Mouse (Mus musculus): ENCODE results near the gene Ebf3. TPM values are rescaled to one million over a fixed set of nuclear protein-coding genes. Genes with fewer than 3 reads are reported as not detected.

The Ebf3 gene
- polyA plus RNA-seq, 2 experiments: 0.07 TPM; not detected in 1

DNA sequence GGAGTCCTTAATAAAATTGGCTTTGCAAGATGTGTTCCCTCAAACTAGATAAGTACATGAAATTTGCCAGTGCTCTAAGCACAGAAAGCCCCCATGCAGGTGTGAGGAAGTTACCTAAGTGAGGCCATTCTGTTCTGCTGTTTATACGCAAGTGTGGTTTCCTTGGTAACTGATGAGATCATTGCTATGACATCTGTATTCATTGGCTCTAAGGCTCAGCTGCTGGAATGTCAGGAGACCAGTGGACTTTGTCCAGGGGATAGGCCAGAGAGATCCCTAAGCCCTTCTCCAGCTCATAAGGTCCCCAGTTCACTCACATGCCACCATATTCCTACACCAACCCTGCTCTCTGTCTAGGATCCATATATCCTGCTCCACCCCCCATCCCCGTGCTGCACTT, 162.4 kb downstream of the Ebf3 start:
- Histone ChIP-seq H3K4me2 (ENCODE audit: low read depth) (no peak overlapping the region), H3K27ac (no peak overlapping the region), H3K4me3 (ENCODE audit: insufficient read depth in 1 of 2, low read depth in 2 of 2, low read length in 2 of 2) (no peak overlapping the region), H3K9ac (replicated peaks) (no peak overlapping the region), H3K27me3 (ENCODE audit: control insufficient read depth, insufficient read depth, low read length) (no peaks in the 10 kb centered on the region), H3K36me3 (replicated peaks; ENCODE audit: control insufficient read depth, insufficient read depth, low read depth) (no peaks in the 10 kb centered on the region), H3K9me3 (ENCODE audit: control insufficient read depth, low read length) (no peaks in the 10 kb centered on the region), H3K4me1 (replicated peaks; ENCODE audit: control insufficient read depth in 2 of 2, insufficient read depth in 2 of 2, low read length in 1 of 2) (no peaks in the 10 kb centered on the region)
- no peak for TF ChIP-seq EP300 (IDR thresholded peaks at IDR 0.05; ENCODE audit: low read depth)
- no peak for TF ChIP-seq CTCF (IDR thresholded peaks at IDR 0.05; ENCODE audit: low read depth)
- ATAC-seq (ENCODE audit: insufficient read depth) (no peak), DNase-seq (ENCODE audit: low read depth in 3 of 3, low spot score in 3 of 3) (no peak)
- 65% methylated on average over 2 of the region's 2 CpGs for WGBS (ENCODE audit: insufficient replicate concordance)

DNA sequence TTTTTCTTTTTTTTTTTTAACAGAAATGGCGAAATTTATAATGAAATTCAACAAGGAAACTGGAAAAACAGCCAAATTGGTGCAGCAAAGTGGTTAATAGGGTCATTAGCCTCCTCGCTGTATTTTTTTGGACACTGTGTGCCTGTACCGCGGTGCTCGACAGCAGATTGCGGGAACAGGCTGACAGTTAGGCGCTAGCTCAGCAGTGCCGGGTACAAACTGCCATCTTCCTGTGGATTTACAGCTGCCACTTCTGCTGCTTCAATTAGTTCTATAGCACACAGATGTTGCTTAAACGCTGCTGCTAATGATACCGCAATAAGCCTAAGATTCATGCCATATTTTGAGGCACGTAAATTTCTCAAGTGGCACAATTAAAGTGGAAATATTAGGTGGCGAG, 167.1 kb downstream of the Ebf3 start:
- Histone ChIP-seq H3K27ac (no peak overlapping the region), H3K27me3 (ENCODE audit: control insufficient read depth, insufficient read depth, low read length) (no peaks in the 10 kb centered on the region), H3K9me3 (ENCODE audit: control insufficient read depth, low read length) (no peaks in the 10 kb centered on the region), H3K4me3 (ENCODE audit: insufficient read depth in 1 of 2, low read depth in 2 of 2, low read length in 2 of 2) (no peak overlapping the region), H3K4me2 (ENCODE audit: low read depth) (no peak overlapping the region), H3K36me3 (replicated peaks; ENCODE audit: control insufficient read depth, insufficient read depth, low read depth) (no peaks in the 10 kb centered on the region), H3K4me1 (replicated peaks; ENCODE audit: control insufficient read depth in 2 of 2, insufficient read depth in 2 of 2, low read length in 1 of 2) (no peaks in the 10 kb centered on the region), H3K9ac (replicated peaks) (no peak overlapping the region)
- TF ChIP-seq EP300 (IDR thresholded peaks at IDR 0.05; ENCODE audit: low read depth) (no peak), CTCF (IDR thresholded peaks at IDR 0.05; ENCODE audit: low read depth) (no peak)
- ATAC-seq (ENCODE audit: insufficient read depth) (no peak), DNase-seq (ENCODE audit: low read depth in 3 of 3, low spot score in 3 of 3) (no peak)
- WGBS (ENCODE audit: insufficient replicate concordance): 71% methylated on average over 12 of the region's 12 CpGs

Other genes starting within 250 kb of the Ebf3 start
- 2.6 and 4.3 TPM in 2 replicates for gene 9430038I01Rik, start 96.3 kb upstream of the Ebf3 start, polyA plus RNA-seq (2012; rRNA removed)
- gene 9430038I01Rik, start 96.3 kb upstream of the Ebf3 start, polyA plus RNA-seq (2014; fragmentation: Nextera tagmentation; extraction: Ambion mirVana): 7.1 and 7.4 TPM in 2 replicates
- gene Glrx3, start 123.2 kb upstream of the Ebf3 start, polyA plus RNA-seq (2012; rRNA removed): 23.8 and 41.8 TPM in 2 replicates
- 110 and 113 TPM in 2 replicates for gene Glrx3, start 123.2 kb upstream of the Ebf3 start, polyA plus RNA-seq (2014; fragmentation: Nextera tagmentation; extraction: Ambion mirVana)